Mouse (Mus musculus): Measurements from ENCODE around the gene Rtn4rl1.

DNA sequence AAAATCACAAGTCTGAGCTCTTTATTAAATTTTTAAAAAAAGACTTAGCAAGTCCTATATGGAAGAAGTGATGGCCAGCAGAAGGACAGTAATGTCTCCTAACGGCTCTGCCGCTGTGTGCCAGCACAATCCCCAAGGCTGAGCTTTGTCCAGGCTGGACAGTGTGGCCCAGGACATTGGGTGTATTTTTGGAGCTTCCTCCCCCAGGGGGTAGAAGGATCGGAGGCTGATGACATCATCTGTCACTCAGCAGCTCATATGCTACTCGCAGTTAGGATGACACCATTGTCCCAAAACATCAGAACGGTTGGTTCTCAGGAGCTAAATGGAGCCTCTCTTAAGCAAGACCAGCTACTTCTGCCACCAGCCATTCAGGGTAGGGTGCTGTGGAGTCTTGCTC lies 74.9 kb downstream of the Rtn4rl1 start:
- no peak for TF ChIP-seq CTCF (IDR thresholded peaks at IDR 0.05; ENCODE audit: extremely low read depth, insufficient read depth, insufficient read length, insufficient replicate concordance)
- no peak for TF ChIP-seq POLR2A (IDR thresholded peaks at IDR 0.05; ENCODE audit: low read depth, low read length)
